Mouse (Mus musculus): ENCODE data around the gene Card10.

The Card10 gene

DNA sequence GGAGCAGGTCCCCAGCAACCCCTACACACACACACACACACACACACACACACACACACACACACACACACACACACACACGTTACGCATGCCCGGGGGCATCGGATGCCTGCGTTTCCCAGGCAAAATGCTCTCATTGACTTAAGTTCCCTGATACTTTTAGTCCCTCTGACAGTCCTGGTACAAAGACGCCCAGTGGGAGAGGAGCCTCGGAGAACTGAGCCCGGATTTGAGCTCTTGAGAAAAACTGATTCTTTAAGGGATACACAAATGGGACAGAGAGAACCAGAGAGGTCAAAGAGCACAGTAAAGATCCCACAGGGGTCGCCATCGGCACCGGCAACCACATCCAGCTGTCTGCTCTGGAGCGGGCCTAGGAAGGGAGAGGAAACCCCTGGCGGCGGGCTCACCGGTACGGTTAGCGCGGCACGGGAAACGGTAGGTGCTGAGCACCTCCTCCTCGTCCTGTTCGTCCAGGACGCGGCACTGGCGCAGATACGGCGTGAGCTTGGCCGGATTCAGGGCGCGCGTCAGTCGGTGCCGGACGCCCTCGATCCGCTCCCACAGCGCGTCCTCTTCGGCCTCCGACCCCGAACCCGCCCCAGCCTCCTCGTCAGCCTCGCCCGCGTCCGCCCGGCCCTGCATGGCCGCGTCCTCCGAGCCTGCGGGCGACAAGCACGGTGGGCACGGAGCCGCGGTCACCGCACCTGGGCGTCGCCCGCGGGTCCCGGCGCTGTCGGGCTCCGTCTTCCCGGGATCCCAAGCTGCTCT is 686 bp downstream of the Card10 start:
- DNase-seq (ENCODE audit: low spot score): no peak

DNA sequence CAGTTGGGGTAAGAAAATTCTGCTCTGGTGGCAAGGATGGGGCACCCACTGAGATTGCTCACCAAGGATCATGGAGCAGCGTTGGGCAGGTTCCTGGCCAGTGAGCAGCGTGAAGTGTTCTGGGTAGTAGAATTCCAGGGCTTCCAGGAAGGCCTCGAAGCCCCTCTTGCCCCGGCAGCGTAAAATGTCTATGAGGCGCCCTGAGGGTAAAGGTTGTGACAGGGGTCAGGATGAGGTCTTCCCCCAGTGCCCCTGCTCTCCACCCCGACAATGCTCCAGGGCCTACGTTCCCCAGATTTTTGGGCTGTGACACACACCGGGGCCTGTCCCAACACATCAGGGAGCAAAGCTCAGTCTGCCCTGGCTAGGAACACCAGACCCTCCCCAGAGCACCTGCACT is 1.3 kb downstream of the Card10 start:
- DNase-seq (ENCODE audit: low spot score): no peak

DNA sequence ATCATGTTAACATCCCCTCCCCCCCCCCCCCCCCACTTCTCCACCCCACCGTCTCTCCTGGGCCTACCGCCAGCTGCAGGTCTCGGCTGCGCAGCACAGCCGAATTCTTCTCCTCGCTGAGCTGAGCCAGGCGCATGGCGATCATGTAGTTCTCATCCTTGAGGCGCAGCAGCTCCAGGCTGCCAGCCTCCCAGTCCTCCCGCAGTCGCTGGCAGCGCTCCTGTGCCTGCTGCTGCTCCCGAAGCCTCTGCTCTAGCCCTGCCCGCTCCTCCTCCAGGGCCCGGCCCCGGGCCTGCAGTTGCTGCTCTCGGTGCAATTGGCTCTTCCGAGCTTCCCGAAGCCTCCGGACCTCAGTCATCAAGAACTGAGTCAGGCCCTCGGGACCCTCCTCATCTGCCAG is 3.8 kb downstream of the Card10 start:
- no peak for DNase-seq (ENCODE audit: low spot score)

DNA sequence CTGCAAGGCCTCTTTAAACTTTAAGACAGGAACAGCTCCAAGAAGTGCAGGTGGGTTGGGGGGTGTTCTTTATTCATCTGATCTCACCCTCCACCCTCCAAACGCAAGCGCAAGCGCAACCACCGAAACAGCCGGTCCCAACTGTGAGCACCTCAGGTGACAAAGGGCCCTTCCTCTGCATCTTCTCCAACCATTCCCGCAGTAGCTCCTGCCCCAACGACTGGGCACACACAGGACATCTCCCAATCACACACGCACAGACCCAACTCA is 5.8 kb downstream of the Card10 start:
- no peak for DNase-seq (ENCODE audit: low spot score)

DNA sequence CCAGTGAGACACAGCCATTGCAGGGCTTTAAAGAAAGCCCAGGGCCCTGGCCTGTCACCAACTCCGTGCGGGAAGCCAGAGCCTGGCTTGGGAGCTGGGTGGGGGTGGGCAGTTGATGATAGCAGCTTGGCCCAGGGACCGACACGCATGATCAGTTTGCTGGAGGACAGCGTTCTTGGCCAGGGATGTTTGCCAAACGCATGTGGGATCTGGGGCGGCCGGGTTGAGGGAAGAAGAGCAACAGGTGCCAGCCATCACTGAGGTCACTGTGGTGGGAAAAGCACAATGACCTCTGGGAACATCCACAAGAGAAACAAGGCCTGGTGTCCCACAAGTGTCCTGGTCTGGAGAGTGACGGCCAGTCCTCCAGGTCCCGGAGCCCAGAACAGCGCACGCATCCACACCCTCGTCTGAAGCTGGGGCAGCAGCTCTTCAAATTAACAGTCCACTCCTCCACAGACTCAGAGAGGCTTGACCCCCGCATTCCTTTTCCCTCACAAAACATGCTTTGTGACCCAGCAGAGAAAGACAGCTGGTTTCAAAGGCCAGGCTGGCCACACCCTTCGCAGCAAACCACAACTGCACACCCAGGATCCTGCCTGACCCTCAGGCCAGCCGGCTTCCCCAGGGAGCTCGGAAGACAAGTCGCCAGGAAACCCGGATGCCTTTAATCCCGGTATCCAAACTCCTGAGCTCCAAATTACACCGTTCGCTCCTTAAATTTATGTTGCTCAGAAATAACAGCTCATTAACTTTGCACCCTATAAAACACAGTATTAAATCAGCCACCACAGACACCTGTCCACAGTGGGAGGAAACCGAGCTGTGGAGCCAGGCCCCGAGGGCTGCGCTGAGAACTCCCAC is 6.4 kb downstream of the Card10 start:
- no peak for DNase-seq (ENCODE audit: low spot score)

DNA sequence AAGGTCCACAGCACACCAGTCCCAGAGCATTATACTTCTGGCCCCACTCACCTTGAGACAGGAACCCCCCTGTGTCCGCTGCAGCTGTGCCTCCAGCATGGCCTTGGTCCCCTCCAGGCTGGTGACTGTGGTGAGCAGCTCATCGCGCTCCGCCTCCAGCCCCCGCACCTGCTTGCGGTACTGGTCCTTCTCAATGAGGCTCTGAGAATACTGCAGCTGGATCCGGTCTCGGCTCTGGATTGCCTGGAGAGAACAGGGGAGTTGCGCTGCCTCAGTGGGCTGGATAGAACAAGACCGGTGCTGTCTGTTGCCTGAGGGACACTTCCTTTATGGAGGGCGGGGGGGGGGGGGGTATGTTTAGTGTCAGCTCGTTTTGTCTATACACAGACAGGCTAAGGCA is 11.9 kb downstream of the Card10 start:
- DNase-seq (ENCODE audit: low spot score): no peak

DNA sequence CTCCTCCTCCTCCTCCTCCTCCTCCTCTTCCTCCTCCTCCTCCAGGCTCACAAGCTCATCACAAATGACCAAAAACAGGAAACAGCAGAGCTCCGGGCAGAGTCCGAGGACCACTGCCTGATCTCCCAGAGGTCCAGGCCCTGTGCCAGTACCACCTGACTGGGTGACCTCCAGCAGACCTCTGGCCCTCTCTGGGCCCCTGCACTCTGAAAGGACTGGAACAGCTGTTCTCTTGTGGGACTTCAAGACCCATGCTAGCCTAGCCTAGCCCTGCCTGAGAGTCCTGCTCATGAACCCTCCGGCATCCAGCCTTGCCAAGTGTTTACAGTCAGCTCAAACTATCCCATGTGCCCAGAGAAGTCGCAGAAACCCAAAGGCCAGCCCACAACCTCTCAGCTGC is 12.4 kb downstream of the Card10 start:
- no peak for DNase-seq (ENCODE audit: low spot score)

DNA sequence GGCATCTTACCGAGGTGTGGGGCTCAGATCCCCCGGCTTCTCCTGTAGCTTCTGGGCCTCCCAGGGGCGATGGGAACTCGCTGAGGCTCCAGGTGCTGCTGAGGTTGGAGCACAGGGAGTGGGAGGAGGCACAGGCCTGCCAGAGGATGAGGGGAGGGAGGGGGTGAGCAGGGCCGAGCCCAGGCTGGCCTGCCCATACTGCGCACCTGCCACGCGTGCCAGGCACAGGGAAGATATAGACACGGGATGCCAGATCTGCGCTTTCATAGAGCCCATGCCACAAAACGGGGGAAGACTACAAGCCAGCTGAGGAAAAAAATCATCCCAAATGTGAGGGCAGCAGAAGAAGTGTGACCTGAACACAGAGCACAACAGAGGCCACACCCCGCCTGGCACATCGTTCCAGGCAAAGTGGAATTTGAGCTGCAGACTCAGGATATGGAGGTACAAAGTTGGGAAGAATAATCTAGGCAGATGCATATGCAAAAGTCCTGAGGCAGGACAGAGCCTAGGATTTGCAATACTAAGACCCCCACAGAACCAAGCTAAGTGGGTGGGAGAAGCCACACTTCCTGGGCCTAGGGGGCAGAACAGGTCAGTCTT is 13.0 kb downstream of the Card10 start:
- no peak for DNase-seq (ENCODE audit: low spot score)

DNA sequence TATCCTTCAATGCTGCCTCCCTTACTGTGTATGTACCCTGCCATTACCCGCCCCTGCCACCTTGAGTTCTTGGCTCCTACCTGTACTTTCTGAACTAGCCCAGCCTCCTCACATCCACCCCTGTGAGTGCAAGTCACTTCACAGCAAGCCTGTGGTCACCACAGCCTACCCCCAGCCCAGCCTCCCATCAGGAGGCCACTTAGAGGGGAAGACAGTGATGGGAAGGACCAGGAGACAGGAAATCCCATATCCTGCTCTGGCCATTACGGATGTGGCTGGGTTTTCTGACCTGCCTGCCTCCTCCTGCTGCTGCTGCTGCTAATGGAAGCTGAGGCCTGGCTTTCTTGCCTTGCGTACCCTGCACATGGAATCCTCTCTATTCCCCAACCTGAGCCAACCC is 14.8 kb downstream of the Card10 start:
- no peak for DNase-seq (ENCODE audit: low spot score)

DNA sequence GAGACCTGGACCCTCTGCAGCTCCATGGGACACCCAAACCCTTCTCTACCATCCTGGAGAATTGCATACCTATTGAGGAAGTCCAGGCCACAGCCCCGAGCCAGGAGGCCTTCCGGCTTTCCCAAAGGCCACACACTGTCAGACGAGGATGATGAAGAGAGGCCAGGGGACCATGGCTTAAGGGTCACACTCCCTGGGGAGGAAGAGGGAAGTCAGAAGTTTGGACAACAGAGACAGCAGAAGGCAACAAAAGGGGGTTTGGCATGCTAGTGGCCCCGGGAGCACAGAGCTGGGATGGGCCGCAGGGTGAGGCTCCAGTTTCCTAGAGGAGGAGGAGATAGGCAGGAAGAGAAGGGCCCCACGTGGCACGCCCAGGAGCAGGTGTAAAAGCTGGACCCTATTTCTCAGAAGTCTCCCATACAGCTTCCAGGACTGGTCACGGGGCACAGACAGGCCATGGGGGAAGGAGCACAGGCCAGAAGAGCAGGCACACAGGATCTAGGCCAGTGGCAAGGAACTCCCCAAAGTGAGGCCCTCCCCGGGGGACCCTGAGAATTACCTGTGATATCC is 15.5 kb downstream of the Card10 start:
- no peak for DNase-seq (ENCODE audit: low spot score)

DNA sequence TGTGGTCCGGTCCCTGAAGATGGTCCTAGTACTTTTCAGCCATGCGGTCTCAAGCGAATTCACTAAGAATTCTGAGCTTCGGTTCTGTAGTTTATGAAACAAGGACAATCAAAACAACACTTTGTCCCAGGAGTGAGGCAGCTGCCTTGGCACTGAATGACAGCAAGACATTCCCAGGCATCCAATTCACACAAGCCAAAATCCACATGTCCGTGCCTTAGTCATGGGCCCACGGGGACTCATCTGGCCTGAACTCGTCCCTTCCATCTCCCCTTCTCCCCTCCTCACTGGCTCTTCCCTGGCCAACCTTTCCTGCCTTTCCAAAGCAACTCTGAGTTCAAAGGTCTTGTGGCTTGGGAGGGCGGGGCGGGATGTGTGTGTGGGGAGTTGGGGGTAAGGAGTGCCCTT is 16.4 kb downstream of the Card10 start:
- no peak for DNase-seq (ENCODE audit: low spot score)

DNA sequence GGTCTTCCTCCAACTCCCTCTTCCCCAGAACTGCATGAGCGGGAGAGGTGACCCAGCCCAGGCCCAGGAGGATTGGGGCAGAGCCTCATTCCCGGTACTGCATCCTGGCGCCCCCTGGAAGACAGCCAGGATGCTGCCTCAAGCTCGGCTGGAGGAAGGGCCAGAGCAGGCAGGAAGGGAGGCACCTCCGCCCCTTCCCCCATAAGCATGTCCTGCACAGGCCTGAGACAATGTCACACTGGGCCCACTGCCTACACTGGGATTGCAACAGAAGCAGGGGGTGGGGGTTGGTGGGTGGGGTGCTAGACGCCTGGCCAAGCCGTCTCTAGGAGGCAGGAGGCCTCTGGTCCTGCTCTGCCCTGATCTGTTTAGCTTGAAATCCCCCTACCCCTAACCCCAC is 16.9 kb downstream of the Card10 start:
- DNase-seq (ENCODE audit: low spot score): no peak

DNA sequence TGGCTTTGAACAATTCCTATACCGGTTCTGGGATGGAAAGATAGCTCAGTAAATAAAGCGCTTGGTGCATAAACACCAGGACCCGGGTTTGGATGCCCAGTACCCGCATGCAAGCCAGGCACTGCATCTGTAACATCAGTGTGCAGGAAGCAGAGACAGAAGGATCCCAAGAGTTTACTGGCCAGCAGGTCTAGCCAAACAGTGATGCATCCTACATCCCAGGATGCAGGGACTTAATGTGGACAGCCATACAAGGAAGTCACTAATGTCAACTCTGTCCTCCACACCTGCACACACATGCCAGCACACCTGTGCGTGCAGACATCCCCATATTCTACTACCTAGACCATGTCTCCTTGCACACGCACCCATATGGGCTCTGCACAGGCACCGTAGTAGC is 17.6 kb downstream of the Card10 start:
- no peak for DNase-seq (ENCODE audit: low spot score)

DNA sequence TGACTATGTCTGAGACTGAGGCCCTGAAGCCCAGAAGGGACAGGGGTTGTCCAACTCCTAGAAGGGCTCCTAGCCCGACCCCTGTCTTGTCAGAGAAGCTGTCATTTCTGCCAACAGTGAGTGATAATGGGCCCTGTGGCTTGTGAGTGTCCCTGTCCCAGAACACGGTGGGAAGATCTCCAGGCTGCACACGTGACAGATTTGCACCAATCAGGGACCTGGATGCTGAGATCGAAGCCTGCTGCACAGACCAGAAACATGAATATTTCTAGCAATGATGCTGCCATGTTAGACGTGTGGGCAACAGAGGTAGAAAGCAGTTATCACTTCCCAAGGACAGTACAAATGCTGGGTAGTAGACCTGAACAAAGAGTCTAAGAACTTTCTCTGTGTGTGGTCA is 18.3 kb downstream of the Card10 start:
- DNase-seq (ENCODE audit: low spot score): no peak

DNA sequence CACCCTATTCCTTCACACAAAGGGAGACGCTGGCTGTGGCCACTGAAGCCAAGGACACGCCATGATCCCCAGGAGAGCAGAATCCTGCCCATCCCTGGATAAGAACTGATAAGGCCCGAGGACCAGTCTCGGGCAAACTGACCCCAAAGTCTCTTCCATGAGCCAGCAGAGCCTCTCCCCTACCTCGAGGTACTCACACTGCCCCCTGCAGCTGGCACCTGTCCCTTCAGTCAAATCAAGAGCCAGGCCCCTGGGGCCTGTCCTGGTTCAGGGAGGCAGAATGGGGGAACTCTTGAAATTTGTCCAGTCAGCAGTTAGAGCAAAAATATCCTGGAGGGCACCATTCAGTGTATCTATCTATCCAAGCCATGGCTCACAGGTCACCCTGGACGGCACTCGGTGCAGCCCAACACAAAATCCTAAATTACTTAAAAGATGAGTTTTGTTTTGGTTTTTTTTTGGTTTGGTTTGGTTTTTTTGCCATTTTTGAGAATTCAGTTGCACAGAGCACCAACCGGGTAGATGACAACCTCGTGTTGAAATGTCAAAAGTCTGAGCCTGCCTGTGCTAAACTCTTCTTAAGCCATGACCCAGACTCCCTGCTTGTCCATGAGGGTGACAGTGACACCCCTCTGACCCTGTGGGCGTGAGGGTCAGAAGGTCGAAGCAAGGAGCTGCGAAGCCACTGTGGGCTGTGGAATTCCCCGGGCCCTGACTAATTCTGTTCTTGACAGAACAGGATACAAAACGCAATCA is 20.3 kb downstream of the Card10 start:
- no peak for DNase-seq (ENCODE audit: low spot score)

DNA sequence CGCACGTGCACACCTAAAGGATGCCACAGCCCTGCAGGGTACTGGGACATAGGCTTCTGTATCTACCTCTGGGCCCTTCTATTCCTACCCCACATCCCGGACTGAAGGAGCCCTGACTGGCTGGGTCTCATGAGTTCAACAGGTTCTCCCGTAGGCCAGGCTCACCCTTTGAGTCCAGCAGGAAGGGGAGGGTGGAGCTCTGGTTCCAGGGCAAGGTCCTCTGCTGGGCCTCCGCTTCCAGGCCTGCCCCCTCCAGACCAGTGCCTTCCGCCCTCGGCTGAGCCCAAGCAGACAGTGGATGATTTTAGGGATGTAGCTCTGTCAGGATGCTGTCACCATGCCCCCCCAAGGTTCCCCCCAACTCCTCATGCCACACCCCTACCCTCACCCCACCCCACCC is 21.9 kb downstream of the Card10 start:
- no peak for DNase-seq (ENCODE audit: low spot score)

DNA sequence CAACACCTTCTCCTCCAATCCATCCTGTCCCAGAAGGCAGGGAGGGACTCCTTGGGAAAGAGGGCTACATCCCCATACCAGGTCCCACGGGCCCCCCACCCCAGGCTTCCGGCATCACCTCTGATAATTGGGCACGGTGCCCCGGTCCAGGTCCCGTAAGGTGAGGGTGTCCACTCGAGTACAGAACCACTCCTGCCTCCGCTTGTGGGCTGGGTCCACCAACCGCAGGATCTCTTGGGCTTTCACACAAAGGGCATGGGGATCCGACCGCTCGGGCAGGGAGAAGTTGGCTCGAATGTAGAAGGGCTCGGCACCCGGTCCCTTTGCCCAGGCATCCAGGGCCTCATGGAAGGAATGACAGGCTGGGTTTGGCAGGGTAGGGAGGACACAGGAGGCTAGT is 22.5 kb downstream of the Card10 start:
- DNase-seq (ENCODE audit: low spot score): no peak

DNA sequence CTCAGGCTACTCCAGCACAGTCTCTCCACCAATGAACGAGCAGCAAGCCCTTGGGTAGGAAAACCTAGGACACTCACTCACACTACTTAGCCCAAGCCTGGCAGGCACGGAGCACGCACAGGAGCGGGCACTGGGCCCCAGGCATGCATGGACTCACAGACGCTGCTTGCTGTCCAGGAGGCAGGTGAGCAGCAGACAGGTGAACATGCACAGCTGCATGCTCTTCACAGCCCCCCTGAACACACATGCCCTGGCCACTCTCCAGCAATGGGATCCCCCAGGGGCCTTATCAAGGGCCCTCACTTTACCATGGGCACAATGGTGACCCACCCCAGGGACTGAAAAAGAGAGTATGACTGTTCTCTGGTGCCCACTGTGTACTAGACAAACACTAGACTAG is 23.2 kb downstream of the Card10 start:
- DNase-seq (ENCODE audit: low spot score): no peak

DNA sequence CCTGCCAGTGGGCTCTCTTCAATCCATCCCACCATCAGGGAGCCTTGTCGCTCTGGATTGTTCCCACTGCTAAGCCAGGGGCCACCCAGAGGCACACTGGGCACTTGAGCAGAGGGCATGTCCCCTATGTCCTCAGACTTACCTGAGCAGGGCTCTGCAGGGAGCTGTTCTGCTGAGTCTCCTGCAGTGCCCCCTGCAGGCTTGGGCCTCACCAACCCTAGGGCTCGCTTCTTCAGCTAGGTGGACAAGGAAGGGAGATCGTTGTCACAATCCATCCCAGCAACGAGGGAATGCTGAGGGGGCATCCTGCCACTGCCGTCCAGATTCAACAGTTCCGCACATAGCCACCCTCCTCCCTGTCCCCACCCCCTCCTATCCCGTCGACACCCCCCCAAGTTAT is 23.6 kb downstream of the Card10 start:
- DNase-seq (ENCODE audit: low spot score): no peak

DNA sequence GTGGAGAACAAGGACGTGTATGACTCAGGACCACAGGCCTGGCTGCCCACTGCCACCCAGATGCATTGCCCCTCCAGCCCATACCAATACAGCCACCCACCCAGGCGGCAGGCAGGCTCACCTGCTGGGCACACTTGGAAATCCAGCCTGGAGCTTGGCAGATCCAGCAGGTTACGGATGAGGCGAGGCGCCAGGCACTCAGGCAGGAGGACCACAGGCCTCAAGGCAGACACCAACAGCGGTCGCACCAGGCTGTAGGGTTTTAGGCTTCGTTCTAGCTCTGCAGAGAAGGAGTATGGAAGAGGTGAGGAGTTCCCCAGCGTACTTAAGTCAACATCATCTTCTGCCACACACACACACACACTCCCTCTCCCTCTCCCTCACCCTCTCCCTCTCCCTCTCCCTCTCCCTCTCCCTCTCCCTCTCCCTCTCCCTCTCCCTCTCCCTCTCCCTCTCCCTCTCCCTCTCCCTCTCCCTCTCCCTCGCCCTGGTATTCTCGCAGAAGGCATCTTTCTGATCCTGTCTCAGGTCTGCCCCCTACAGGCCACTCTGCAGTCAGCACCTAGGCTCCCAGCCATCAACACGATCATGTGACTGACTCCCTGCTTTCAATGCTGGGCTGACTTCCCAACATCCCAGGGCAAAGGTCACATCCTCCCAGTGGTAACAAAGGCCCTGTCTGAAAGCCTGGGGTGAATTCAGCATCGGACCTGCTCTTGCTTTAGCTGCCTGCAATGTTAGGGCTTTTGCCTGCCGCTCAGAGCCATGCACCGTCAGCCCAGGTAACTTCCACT is 24.6 kb downstream of the Card10 start:
- DNase-seq (ENCODE audit: low spot score): peak; percentile 30

DNA sequence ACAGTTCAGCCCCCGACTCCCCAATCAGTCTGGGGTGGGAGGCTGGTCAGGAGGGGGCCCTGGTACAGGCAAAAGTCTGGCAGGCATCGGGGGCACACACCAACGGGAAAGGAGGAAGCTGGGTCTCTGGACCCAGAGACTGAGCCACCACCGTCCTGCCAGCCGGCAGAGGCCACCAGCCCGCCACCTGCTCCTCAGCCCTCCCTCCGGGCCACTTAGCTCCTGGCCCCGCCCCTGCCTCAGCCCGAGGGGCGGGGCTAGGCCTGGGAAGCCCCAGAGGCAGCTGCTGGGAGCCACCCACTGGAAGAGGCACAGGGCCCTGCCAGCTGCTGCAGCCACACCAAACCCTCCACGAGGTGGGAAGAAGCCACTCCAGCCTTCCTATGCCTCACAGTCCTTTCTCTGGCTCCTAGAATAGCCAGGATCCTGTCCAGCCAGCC is 29.5 kb downstream of the Card10 start, which contains the start of gene Mfng:
Gene Mfng (minus strand): TSS at position 186 of the 440 bp plus-strand sequence.
- peak; percentile 66 for DNase-seq (ENCODE audit: low spot score)

All from spleen, adult 12 weeks (tissue).